Mouse (Mus musculus): Measurements from ENCODE around the gene Olfr1085. TPM values are rescaled to one million over a fixed set of nuclear protein-coding genes. Genes with fewer than 3 reads are reported as not detected.

Olfr1085 gene
- not detected for polyA plus RNA-seq (2017; shearing (Covaris generic))

DNA sequence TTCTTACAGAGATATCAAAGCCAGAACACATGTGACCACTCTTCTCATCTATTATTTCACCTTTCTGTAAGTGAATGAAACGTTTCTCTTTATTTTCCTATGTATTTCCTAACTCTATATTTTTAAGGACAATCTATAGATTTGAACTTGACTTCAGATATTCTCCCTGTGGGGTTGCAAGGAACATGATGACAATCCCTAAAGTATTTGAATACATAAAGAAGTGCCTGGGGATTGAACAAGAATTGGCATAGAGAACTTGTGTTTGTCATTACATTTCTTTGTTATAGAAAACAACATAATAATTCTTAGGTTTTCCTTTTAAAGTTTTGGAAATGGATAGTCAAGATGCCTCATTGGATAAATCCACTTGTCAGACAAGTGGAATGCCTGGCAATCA is at the start of gene Olfr1085:
Gene Olfr1085, minus strand, starts transcription at position 101 of the 400 bp plus-strand sequence.

DNA sequence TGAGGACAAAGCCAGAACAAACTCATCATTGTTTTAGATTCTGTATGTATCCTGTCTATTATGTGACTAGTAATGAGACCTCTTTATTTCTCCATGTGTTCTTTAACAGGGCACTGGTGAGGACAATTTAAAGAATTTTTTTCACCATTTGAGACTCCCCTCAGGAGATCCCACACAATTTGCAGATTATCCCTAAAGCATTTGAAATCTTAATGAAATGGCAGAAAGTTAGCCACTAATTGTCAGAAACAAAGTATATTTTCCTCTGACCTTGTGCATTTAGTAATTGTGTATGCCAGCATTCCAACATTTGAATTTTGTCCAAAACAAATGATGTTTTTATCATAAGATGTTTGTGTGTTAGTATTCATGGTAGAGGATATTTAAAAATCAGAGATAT is 36.5 kb upstream of the Olfr1085 start, which contains the start of gene Olfr1087:
Gene Olfr1087, minus strand, starts transcription at position 101 of the 400 bp plus-strand sequence.

DNA sequence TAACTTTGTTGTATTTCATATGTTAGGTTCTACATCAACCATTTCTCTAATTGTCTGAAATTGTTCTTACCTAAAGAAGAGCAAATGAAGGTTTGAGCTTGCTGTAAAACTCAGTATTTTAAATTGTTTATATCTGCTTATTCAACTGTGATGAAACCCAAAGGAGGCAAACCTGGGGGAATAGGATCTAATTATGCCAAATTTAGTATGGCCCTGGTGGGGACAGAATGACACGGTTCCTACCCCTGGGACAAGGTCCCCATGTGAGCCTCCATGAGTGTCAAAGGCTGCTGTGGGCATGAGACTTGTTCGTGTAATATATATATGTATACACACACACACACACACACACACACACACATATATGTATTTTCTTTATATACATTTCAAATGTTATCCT is 18.2 kb upstream of the Olfr1085 start, which contains the start of gene Olfr1086:
Gene Olfr1086, minus strand, starts transcription at position 101 of the 400 bp plus-strand sequence.

DNA sequence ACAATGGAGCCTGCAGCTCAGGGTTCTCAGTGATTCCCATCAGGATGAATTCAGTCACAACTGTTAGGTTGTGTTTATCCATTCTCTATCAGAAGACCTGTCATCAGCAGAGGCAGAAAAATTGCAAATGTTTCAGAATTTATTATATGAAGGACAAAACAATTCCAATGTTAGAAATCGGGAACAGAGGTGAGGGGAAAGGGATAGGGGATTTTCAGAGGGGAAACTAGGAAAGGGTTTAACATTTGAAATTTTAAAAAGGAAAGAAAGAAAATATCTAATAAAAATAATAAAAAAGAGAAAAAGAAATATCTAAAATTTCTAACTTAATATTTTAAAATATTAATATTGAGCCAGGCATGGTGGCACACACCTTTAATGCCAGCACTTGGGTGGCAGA is 22.2 kb downstream of the Olfr1085 start, which contains the start of gene Olfr1084:
Gene Olfr1084, minus strand, starts transcription at position 101 of the 400 bp plus-strand sequence.

Other genes with a start within 250 kb of the Olfr1085 start
- gene Olfr1061, start 248.0 kb downstream of the Olfr1085 start, polyA plus RNA-seq (2017; shearing (Covaris generic)) = not detected
- under 1 TPM; 0.10 to 0.16 TPM for gene Olfr1062, start 235.3 kb downstream of the Olfr1085 start, polyA plus RNA-seq (2017; shearing (Covaris generic))
- gene Olfr1065, start 211.4 kb downstream of the Olfr1085 start, polyA plus RNA-seq (2017; shearing (Covaris generic)) = not detected
- not detected for gene Olfr1066, start 205.8 kb downstream of the Olfr1085 start, polyA plus RNA-seq (2017; shearing (Covaris generic))
- gene Olfr228, start 174.6 kb downstream of the Olfr1085 start, polyA plus RNA-seq (2017; shearing (Covaris generic)) = not detected
- gene Olfr1076, start 153.6 kb downstream of the Olfr1085 start, polyA plus RNA-seq (2017; shearing (Covaris generic)) = not detected
- gene Olfr1079, start 119.5 kb downstream of the Olfr1085 start, polyA plus RNA-seq (2017; shearing (Covaris generic)) = not detected
- gene Olfr1080, start 103.8 kb downstream of the Olfr1085 start, polyA plus RNA-seq (2017; shearing (Covaris generic)) = not detected
- gene Olfr1082, start 63.1 kb downstream of the Olfr1085 start, polyA plus RNA-seq (2017; shearing (Covaris generic)) = 1 to 10 TPM in 1 of 2 experiments, not detected in 1; 2.6 TPM
- not detected for gene Olfr1084, start 22.3 kb downstream of the Olfr1085 start, polyA plus RNA-seq (2017; shearing (Covaris generic))
- under 1 TPM in 1 of 2 experiments, not detected in 1; 0.40 TPM for gene Olfr1086, start 18.1 kb upstream of the Olfr1085 start, polyA plus RNA-seq (2017; shearing (Covaris generic))
- under 1 TPM in 1 of 2 experiments, not detected in 1; 0.28 TPM for gene Olfr1087, start 36.4 kb upstream of the Olfr1085 start, polyA plus RNA-seq (2017; shearing (Covaris generic))
- not detected for gene Olfr1089, start 71.7 kb upstream of the Olfr1085 start, polyA plus RNA-seq (2017; shearing (Covaris generic))
- gene Olfr1090, start 97.0 kb upstream of the Olfr1085 start, polyA plus RNA-seq (2017; shearing (Covaris generic)) = 1 to 10 TPM in 1 of 2 experiments, not detected in 1; 3.3 TPM
- 1 to 10 TPM in 1 of 2 experiments, not detected in 1; 2.2 TPM for gene Olfr1093, start 120.5 kb upstream of the Olfr1085 start, polyA plus RNA-seq (2017; shearing (Covaris generic))
- not detected for gene Olfr141, start 148.0 kb upstream of the Olfr1085 start, polyA plus RNA-seq (2017; shearing (Covaris generic))
- not detected for gene Olfr1094, start 162.6 kb upstream of the Olfr1085 start, polyA plus RNA-seq (2017; shearing (Covaris generic))
- gene Olfr1095, start 189.7 kb upstream of the Olfr1085 start, polyA plus RNA-seq (2017; shearing (Covaris generic)) = not detected
- gene Gm13723, start 212.8 kb upstream of the Olfr1085 start, polyA plus RNA-seq (2017; shearing (Covaris generic)) = under 1 TPM in 1 of 2 experiments, not detected in 1; 0.06 TPM
- gene Olfr1097, start 230.2 kb upstream of the Olfr1085 start, polyA plus RNA-seq (2017; shearing (Covaris generic)) = under 1 TPM in 1 of 2 experiments, not detected in 1; 0.07 TPM